Mouse (Mus musculus): ENCODE results near the gene Olfr105-ps. TPM values are rescaled to one million over a fixed set of nuclear protein-coding genes. Genes with fewer than 3 reads are reported as not detected.

The Olfr105-ps gene
- not detected for polyA plus RNA-seq (2017; shearing (Covaris generic))

DNA sequence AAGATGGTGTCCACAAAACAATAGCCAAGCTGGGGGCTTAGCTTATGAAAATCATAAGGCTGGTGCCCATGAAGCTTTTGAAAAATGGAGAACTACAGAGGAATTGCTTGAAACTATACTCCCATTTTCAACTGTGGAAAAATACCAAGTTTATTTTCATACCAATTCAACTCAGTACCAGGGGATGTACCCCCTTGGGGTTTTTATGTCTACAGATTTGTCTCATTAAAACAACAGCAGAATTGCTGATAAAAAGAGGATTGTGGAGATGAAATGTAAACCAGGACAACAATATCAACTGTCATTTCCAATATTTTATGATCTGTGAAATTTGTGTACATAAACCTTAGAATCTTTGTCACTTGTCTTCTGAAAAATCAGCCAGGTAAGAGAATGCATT lies at the start of gene Olfr105-ps:
Gene Olfr105-ps (plus strand): TSS at position 301 of the 400 bp plus-strand sequence.

DNA sequence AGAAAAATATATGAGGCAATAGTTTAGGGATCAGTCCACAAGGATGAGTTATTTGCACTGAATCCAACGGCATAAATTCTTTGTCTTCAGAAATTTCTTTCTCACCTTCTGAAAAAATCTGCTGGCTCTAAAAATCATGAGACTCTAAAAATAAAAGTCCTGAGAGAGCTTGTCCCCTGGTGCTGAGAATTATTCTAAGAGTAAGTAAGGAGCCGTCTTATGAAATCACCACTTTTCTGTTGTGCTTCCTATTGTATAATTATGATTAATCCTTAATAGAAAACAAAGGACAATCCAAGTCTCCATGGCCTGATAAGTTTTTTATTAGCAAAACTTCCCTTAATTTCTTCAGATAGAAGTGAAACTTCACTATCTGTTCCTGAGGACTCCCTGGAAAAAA lies 39.2 kb upstream of the Olfr105-ps start, which contains the start of gene Olfr103:
Gene Olfr103 (minus strand): TSS at position 101 of the 400 bp plus-strand sequence.

DNA sequence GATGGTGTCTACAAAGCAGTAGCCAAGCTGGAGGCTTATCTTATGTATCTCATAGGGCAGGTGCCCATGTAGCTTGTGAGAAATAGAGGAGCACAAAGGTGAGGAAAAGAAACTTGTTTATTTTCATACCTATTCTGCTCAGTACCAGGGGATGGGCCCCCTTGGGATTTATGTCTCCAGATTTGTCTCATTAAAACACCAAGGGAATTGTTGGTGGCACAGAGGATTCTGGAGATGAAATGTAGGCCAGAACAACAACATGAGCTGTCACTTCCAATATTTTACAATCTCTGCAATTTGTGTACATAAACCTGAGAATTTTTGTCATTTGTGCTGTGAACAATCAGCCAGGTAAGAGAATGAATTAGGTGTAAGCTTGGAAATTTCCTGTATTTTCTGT lies 19.6 kb upstream of the Olfr105-ps start, which contains the start of gene Olfr104-ps:
Gene Olfr104-ps (plus strand): TSS at position 301 of the 400 bp plus-strand sequence.

DNA sequence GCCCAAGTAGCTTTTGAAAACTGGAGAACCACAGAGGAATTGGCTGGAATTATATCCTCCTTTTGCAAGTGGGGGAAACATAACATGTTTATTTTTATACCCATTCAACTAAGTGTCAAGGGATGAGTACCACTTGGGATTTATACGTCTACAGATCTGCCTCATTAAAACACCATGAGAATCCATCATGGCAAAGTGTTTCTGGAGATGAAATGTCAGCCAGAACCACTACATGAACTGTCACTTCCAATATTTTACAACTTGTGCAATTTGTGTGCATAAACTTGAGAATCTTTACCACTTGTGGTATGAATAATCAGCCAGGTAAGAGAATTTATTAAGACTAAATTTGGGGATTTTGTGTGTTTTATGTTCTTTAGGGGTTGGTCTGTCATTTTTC lies 11.3 kb downstream of the Olfr105-ps start, which contains the start of gene Olfr106-ps:
Gene Olfr106-ps (plus strand): TSS at position 301 of the 400 bp plus-strand sequence.

DNA sequence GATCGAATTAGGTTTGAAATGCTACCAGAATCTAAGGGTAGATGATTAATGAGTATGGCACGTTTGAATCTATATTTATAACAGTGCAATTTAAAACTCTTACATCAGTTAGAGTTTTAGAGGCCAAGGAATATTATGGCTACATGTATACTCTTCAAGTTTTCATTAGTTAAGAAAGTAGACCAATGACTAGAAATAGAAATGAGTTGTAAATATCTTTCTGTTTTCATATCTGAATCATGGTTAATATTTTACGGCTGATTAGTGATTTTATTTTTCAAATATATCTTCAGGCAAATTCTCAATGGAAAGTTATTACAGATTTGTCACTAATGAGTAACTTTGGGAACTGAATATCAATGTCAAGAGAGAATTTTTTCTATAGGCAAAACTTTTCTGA lies 20.1 kb downstream of the Olfr105-ps start, which contains the start of gene Olfr107:
Gene Olfr107 (plus strand): TSS at position 301 of the 400 bp plus-strand sequence.

Other genes starting within 250 kb of the Olfr105-ps start
- not detected for gene Olfr93, start 217.5 kb upstream of the Olfr105-ps start, polyA plus RNA-seq (2017; shearing (Covaris generic))
- not detected for gene Ubd, start 185.1 kb upstream of the Olfr105-ps start, polyA plus RNA-seq (2017; shearing (Covaris generic))
- not detected for gene Olfr94, start 178.0 kb upstream of the Olfr105-ps start, polyA plus RNA-seq (2017; shearing (Covaris generic))
- gene Olfr95, start 165.9 kb upstream of the Olfr105-ps start, polyA plus RNA-seq (2017; shearing (Covaris generic)): not detected
- not detected for gene Olfr96, start 158.9 kb upstream of the Olfr105-ps start, polyA plus RNA-seq (2017; shearing (Covaris generic))
- gene Olfr97, start 141.7 kb upstream of the Olfr105-ps start, polyA plus RNA-seq (2017; shearing (Covaris generic)): not detected
- not detected for gene Olfr98, start 115.3 kb upstream of the Olfr105-ps start, polyA plus RNA-seq (2017; shearing (Covaris generic))
- 73.9 TPM for gene H2-M3, start 108.8 kb upstream of the Olfr105-ps start, polyA plus RNA-seq (2017; shearing (Covaris generic))
- 1.3 TPM for gene Olfr99, start 95.6 kb upstream of the Olfr105-ps start, polyA plus RNA-seq (2017; shearing (Covaris generic))
- not detected for gene Olfr101, start 74.7 kb upstream of the Olfr105-ps start, polyA plus RNA-seq (2017; shearing (Covaris generic))
- gene Olfr102, start 62.0 kb upstream of the Olfr105-ps start, polyA plus RNA-seq (2017; shearing (Covaris generic)): 0.29 TPM
- not detected for gene Olfr103, start 39.3 kb upstream of the Olfr105-ps start, polyA plus RNA-seq (2017; shearing (Covaris generic))
- gene Olfr104-ps, start 19.5 kb upstream of the Olfr105-ps start, polyA plus RNA-seq (2017; shearing (Covaris generic)): not detected
- not detected for gene Olfr106-ps, start 11.4 kb downstream of the Olfr105-ps start, polyA plus RNA-seq (2017; shearing (Covaris generic))
- gene Olfr107, start 20.2 kb downstream of the Olfr105-ps start, polyA plus RNA-seq (2017; shearing (Covaris generic)): 0.12 TPM
- gene Olfr108, start 66.4 kb downstream of the Olfr105-ps start, polyA plus RNA-seq (2017; shearing (Covaris generic)): not detected
- gene Olfr109, start 79.9 kb downstream of the Olfr105-ps start, polyA plus RNA-seq (2017; shearing (Covaris generic)): not detected
- gene H2-M2, start 104.5 kb downstream of the Olfr105-ps start, polyA plus RNA-seq (2017; shearing (Covaris generic)): not detected
- gene Olfr110, start 113.4 kb downstream of the Olfr105-ps start, polyA plus RNA-seq (2017; shearing (Covaris generic)): not detected
- not detected for gene Olfr111, start 129.0 kb downstream of the Olfr105-ps start, polyA plus RNA-seq (2017; shearing (Covaris generic))
- not detected for gene Olfr112, start 190.4 kb downstream of the Olfr105-ps start, polyA plus RNA-seq (2017; shearing (Covaris generic))
- not detected for gene Olfr113, start 198.6 kb downstream of the Olfr105-ps start, polyA plus RNA-seq (2017; shearing (Covaris generic))
- gene Olfr114, start 213.7 kb downstream of the Olfr105-ps start, polyA plus RNA-seq (2017; shearing (Covaris generic)): not detected
- not detected for gene Olfr115, start 248.1 kb downstream of the Olfr105-ps start, polyA plus RNA-seq (2017; shearing (Covaris generic))
- not detected for gene Olfr116, start 248.2 kb downstream of the Olfr105-ps start, polyA plus RNA-seq (2017; shearing (Covaris generic))

All from naive thymus-derived CD4-positive, alpha-beta T cell, adult 5 months (primary cell).